Mouse (Mus musculus): ENCODE results near the gene Abhd14a. TPM values are rescaled to one million over a fixed set of nuclear protein-coding genes. Genes with fewer than 3 reads are reported as not detected.

Abhd14a gene
- polyA plus RNA-seq, 1 experiment from 2014 or later: 34.5 TPM

GRCm38 (mm10) chr9:106429221-106430014 lies 18.1 kb downstream of the Abhd14a start, which contains the start of gene Rpl29:
TSS of gene Rpl29 (plus strand) at chr9:106429454.
- peaks cover 14% of the 10 kb centered on the region for H3K36me3 ChIP-seq (ENCODE audit: control insufficient read depth, insufficient read depth, low read length)
- peaks cover 8% of the 10 kb centered on the region for H3K4me1 ChIP-seq (ENCODE audit: control insufficient read depth, insufficient read depth, low read length)
- WGBS: under 1% methylated on average over 55 of the region's 55 CpGs
- ATAC-seq (ENCODE audit: low FRiP score): peak; percentile 89
- peak within 1 kb of the TSS; percentile 98 for H3K9ac ChIP-seq (ENCODE audit: low read length)
- peak within 1 kb of the TSS; percentile 92 for H3K27ac ChIP-seq (ENCODE audit: low read depth, low read length)
- H3K4me3 ChIP-seq (ENCODE audit: low read depth, low read length): peak within 1 kb of the TSS; percentile 88
- H3K27me3 ChIP-seq (ENCODE audit: control insufficient read depth, insufficient read depth, low read length): no peaks in the 10 kb centered on the region
- H3K9me3 ChIP-seq (ENCODE audit: control insufficient read depth, low read length): no peaks in the 10 kb centered on the region
- DNase-seq (ENCODE audit: low spot score, missing footprints): peak; percentile 100
- H3K4me2 ChIP-seq: peak within 1 kb of the TSS; percentile 55

GRCm38 (mm10) chr9:106428719-106429220 lies 18.7 kb downstream of the Abhd14a start:
- H3K4me1 ChIP-seq (ENCODE audit: control insufficient read depth, insufficient read depth, low read length): peaks cover 8% of the 10 kb centered on the region
- WGBS: 17% methylated on average over 11 of the region's 11 CpGs
- H3K9me3 ChIP-seq (ENCODE audit: control insufficient read depth, low read length): no peaks in the 10 kb centered on the region
- peak overlapping the region; percentile 88 for H3K4me3 ChIP-seq (ENCODE audit: low read depth, low read length)
- peak overlapping the region; percentile 83 for H3K27ac ChIP-seq (ENCODE audit: low read depth, low read length)
- peak overlapping the region; percentile 47 for H3K4me2 ChIP-seq
- H3K36me3 ChIP-seq (ENCODE audit: control insufficient read depth, insufficient read depth, low read length): peaks cover 14% of the 10 kb centered on the region
- DNase-seq (ENCODE audit: low spot score, missing footprints) (no peak), ATAC-seq (ENCODE audit: low FRiP score) (peak; percentile 67)
- H3K9ac ChIP-seq (ENCODE audit: low read length): peak overlapping the region; percentile 58
- no peaks in the 10 kb centered on the region for H3K27me3 ChIP-seq (ENCODE audit: control insufficient read depth, insufficient read depth, low read length)

GRCm38 (mm10) chr9:106421865-106422160 lies 25.7 kb downstream of the Abhd14a start:
- H3K27ac ChIP-seq (ENCODE audit: low read depth, low read length): no peak overlapping the region; the same call in 1 of the 2 replicates

GRCm38 (mm10) chr9:106421033-106421864 lies 26.2 kb downstream of the Abhd14a start:
- peaks cover 29% of the 10 kb centered on the region for H3K4me1 ChIP-seq (ENCODE audit: control insufficient read depth, insufficient read depth, low read length)
- H3K9ac ChIP-seq (ENCODE audit: low read length): peak overlapping the region; percentile 22; the same call in 1 of the 2 replicates
- no peaks in the 10 kb centered on the region for H3K27me3 ChIP-seq (ENCODE audit: control insufficient read depth, insufficient read depth, low read length)
- H3K36me3 ChIP-seq (ENCODE audit: control insufficient read depth, insufficient read depth, low read length): no peaks in the 10 kb centered on the region
- H3K9me3 ChIP-seq (ENCODE audit: control insufficient read depth, low read length): no peaks in the 10 kb centered on the region
- H3K4me2 ChIP-seq: peak overlapping the region; percentile 32
- ATAC-seq (ENCODE audit: low FRiP score) (peak; percentile 26), DNase-seq (ENCODE audit: low spot score, missing footprints) (peak; percentile 92)
- WGBS: 4% methylated on average over 18 of the region's 18 CpGs
- H3K27ac ChIP-seq (ENCODE audit: low read depth, low read length): peak overlapping the region; percentile 59; the same call in 1 of the 2 replicates
- H3K4me3 ChIP-seq (ENCODE audit: low read depth, low read length): no peak overlapping the region

More at GRCm38 (mm10) chr9:106421865-106422160, 25.7 kb downstream of the Abhd14a start:
- ATAC-seq (ENCODE audit: low FRiP score) (peak; percentile 76), DNase-seq (ENCODE audit: low spot score, missing footprints) (peak; percentile 98)
- Histone ChIP-seq H3K4me2 (peak overlapping the region; percentile 30; the same call in 1 of the 2 replicates), H3K36me3 (ENCODE audit: control insufficient read depth, insufficient read depth, low read length) (no peaks in the 10 kb centered on the region), H3K27me3 (ENCODE audit: control insufficient read depth, insufficient read depth, low read length) (no peaks in the 10 kb centered on the region), H3K4me3 (ENCODE audit: low read depth, low read length) (no peak overlapping the region), H3K4me1 (ENCODE audit: control insufficient read depth, insufficient read depth, low read length) (peaks cover 29% of the 10 kb centered on the region), H3K9ac (ENCODE audit: low read length) (no peak overlapping the region), H3K9me3 (ENCODE audit: control insufficient read depth, low read length) (no peaks in the 10 kb centered on the region)
- WGBS: 0% methylated on average over 3 of the region's 3 CpGs

- H3K27ac ChIP-seq (ENCODE audit: low read depth, low read length): peak overlapping the region; percentile 59; the same call in 1 of the 2 replicates
- H3K4me2 ChIP-seq: peak overlapping the region; percentile 32
- 0% methylated on average over 2 of the region's 2 CpGs for WGBS
- no peak overlapping the region for H3K4me3 ChIP-seq (ENCODE audit: low read depth, low read length)
- no peaks in the 10 kb centered on the region for H3K9me3 ChIP-seq (ENCODE audit: control insufficient read depth, low read length)
- peak overlapping the region; percentile 22; the same call in 1 of the 2 replicates for H3K9ac ChIP-seq (ENCODE audit: low read length)
- no peaks in the 10 kb centered on the region for H3K27me3 ChIP-seq (ENCODE audit: control insufficient read depth, insufficient read depth, low read length)
- H3K36me3 ChIP-seq (ENCODE audit: control insufficient read depth, insufficient read depth, low read length): no peaks in the 10 kb centered on the region
- H3K4me1 ChIP-seq (ENCODE audit: control insufficient read depth, insufficient read depth, low read length): peaks cover 29% of the 10 kb centered on the region
- DNase-seq (ENCODE audit: low spot score, missing footprints) (peak; percentile 93), ATAC-seq (ENCODE audit: low FRiP score) (peak; percentile 75)
Observed at GRCm38 (mm10) chr9:106420608-106421007, 26.9 kb downstream of the Abhd14a start.

GRCm38 (mm10) chr9:106417841-106418625 lies 29.4 kb downstream of the Abhd14a start:
- H3K27ac ChIP-seq (ENCODE audit: low read depth, low read length): no peak overlapping the region
- ATAC-seq (ENCODE audit: low FRiP score): peak; percentile 14; the same call in 1 of the 2 replicates

GRCm38 (mm10) chr9:106416826-106417225 lies 30.7 kb downstream of the Abhd14a start:
- DNase-seq (ENCODE audit: low spot score, missing footprints): no peak
- WGBS: 90% methylated on average over 6 of the region's 6 CpGs
- Histone ChIP-seq H3K4me3 (ENCODE audit: low read depth, low read length) (no peak overlapping the region), H3K4me1 (ENCODE audit: control insufficient read depth, insufficient read depth, low read length) (peaks cover 29% of the 10 kb centered on the region), H3K4me2 (no peak overlapping the region), H3K36me3 (ENCODE audit: control insufficient read depth, insufficient read depth, low read length) (no peaks in the 10 kb centered on the region), H3K9me3 (ENCODE audit: control insufficient read depth, low read length) (no peaks in the 10 kb centered on the region), H3K27me3 (ENCODE audit: control insufficient read depth, insufficient read depth, low read length) (no peaks in the 10 kb centered on the region), H3K9ac (ENCODE audit: low read length) (no peak overlapping the region), H3K27ac (ENCODE audit: low read depth, low read length) (no peak overlapping the region)
- ATAC-seq (ENCODE audit: low FRiP score): no peak

More at GRCm38 (mm10) chr9:106417841-106418625, 29.4 kb downstream of the Abhd14a start:
- peak overlapping the region; percentile 52 for H3K4me2 ChIP-seq
- 19% methylated on average over 29 of the region's 29 CpGs for WGBS
- H3K9ac ChIP-seq (ENCODE audit: low read length): peak overlapping the region; percentile 48
- DNase-seq (ENCODE audit: low spot score, missing footprints): peak; percentile 91
- peak overlapping the region; percentile 22 for H3K4me3 ChIP-seq (ENCODE audit: low read depth, low read length)
- H3K4me1 ChIP-seq (ENCODE audit: control insufficient read depth, insufficient read depth, low read length): peaks cover 29% of the 10 kb centered on the region
- H3K36me3 ChIP-seq (ENCODE audit: control insufficient read depth, insufficient read depth, low read length): no peaks in the 10 kb centered on the region
- no peaks in the 10 kb centered on the region for H3K9me3 ChIP-seq (ENCODE audit: control insufficient read depth, low read length)
- no peaks in the 10 kb centered on the region for H3K27me3 ChIP-seq (ENCODE audit: control insufficient read depth, insufficient read depth, low read length)

GRCm38 (mm10) chr9:106413606-106414005 lies 33.9 kb downstream of the Abhd14a start:
- no peak for DNase-seq (ENCODE audit: low spot score, missing footprints)
- WGBS: 86% methylated on average over 5 of the region's 5 CpGs
- no peaks in the 10 kb centered on the region for H3K36me3 ChIP-seq (ENCODE audit: control insufficient read depth, insufficient read depth, low read length)
- no peak overlapping the region for H3K4me2 ChIP-seq
- no peak overlapping the region for H3K27ac ChIP-seq (ENCODE audit: low read depth, low read length)
- H3K9me3 ChIP-seq (ENCODE audit: control insufficient read depth, low read length): no peaks in the 10 kb centered on the region
- H3K27me3 ChIP-seq (ENCODE audit: control insufficient read depth, insufficient read depth, low read length): no peaks in the 10 kb centered on the region
- no peak overlapping the region for H3K9ac ChIP-seq (ENCODE audit: low read length)
- H3K4me3 ChIP-seq (ENCODE audit: low read depth, low read length): no peak overlapping the region
- H3K4me1 ChIP-seq (ENCODE audit: control insufficient read depth, insufficient read depth, low read length): peaks cover 9% of the 10 kb centered on the region
- no peak for ATAC-seq (ENCODE audit: low FRiP score)
